ENCODE assay signal across 9 mouse cellular contexts in the genomic region with DNA sequence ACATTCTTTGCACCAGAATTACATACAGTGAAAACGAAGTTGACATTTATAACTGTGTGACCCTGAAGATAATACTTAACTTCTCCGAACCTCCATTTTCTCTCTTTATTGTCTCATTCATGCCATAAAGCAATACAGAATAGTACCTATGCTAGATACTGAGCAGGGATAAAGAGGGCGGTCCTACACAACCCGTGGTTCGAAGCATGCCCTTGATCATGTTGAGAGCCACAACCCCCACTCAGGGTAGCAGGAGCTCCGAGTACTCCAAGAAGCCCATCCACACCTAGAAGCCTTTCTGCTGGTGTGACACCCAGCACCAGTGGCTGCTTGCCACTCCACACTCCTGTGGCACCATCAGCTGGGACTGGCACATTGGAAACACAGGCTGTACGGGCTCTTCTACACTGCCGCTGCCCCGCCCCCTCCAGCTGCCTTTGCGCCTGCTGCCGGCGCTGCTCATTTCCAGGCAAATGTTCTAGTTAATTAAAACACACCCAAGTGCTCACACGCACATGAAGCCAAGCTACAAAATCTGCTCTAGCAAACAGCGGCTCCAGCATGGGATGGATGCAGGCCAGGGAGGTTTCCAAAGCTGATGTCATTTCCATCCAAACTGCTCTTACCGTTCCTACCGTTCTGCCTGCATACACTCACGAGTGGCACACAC.
A peak's percentile ranks its signal among the peaks of the same experiment; 100 is the strongest.
DNase-seq lines count a peak whose midpoint lies in the region; ATAC-seq lines count a peak whose summit lies in the region.
"Had no signal": no experiment of that assay in that cellular context is flagged by ENCODE, and none has a peak within 500 bp of the region (broad histone marks: within the 10 kb centered on the region; RNA-seq: fewer than 3 reads in every experiment).

No protein-coding gene starts in this region.

- 67% methylated on average over 17 of the region's 17 CpGs for WGBS in intestine, embryonic 16.5 days
- 65% methylated on average over 17 of the region's 17 CpGs for WGBS in intestine, embryonic 15.5 days
- WGBS in heart, embryonic 14.5 days = 78% methylated on average over 17 of the region's 17 CpGs
- WGBS in neural tube, embryonic 12.5 days = 67% methylated on average over 17 of the region's 17 CpGs

- H3K4me3 ChIP-seq in intestine, embryonic 16.5 days (ENCODE audit: low read length) = no peak overlapping the region
- no peak overlapping the region for H3K4me3 ChIP-seq in intestine, embryonic 15.5 days (replicated peaks)
- no peak overlapping the region for H3K4me3 ChIP-seq in heart, embryonic 14.5 days (ENCODE audit: control insufficient read depth in 1 of 2, insufficient read depth in 1 of 2, low read depth in 1 of 2, low read length in 2 of 2)
- H3K4me3 ChIP-seq in neural tube, embryonic 12.5 days = no peak overlapping the region

- H3K27ac ChIP-seq in intestine, embryonic 16.5 days (ENCODE audit: low read length) = no peak overlapping the region
- no peak overlapping the region for H3K27ac ChIP-seq in intestine, embryonic 15.5 days
- no peak overlapping the region for H3K27ac ChIP-seq in heart, embryonic 14.5 days (replicated peaks in 1 of 2; ENCODE audit: control insufficient read depth in 1 of 2, insufficient read depth in 1 of 2, low read depth in 2 of 2, low read length in 2 of 2)
- H3K27ac ChIP-seq in neural tube, embryonic 12.5 days = 0 out of 2 replicates have a peak overlapping the region, but pooled peaks have one; percentile 15

- no peak overlapping the region for H3K9ac ChIP-seq in intestine, embryonic 16.5 days (ENCODE audit: low read depth, low read length)
- no peak overlapping the region for H3K9ac ChIP-seq in intestine, embryonic 15.5 days
- no peak overlapping the region for H3K9ac ChIP-seq in heart, embryonic 14.5 days (ENCODE audit: low read length)
- no peak overlapping the region for H3K9ac ChIP-seq in neural tube, embryonic 12.5 days

- H3K9me3 ChIP-seq in intestine, embryonic 16.5 days (ENCODE audit: control insufficient read depth, low read length) = no peaks in the 10 kb centered on the region
- H3K9me3 ChIP-seq in intestine, embryonic 15.5 days = no peaks in the 10 kb centered on the region
- no peaks in the 10 kb centered on the region for H3K9me3 ChIP-seq in heart, embryonic 14.5 days (ENCODE audit: control insufficient read depth, low read length)
- H3K9me3 ChIP-seq in neural tube, embryonic 12.5 days = no peaks in the 10 kb centered on the region

- no peaks in the 10 kb centered on the region for H3K27me3 ChIP-seq in intestine, embryonic 16.5 days (replicated peaks; ENCODE audit: control insufficient read depth, insufficient read depth, low read length)
- no peaks in the 10 kb centered on the region for H3K27me3 ChIP-seq in intestine, embryonic 15.5 days (replicated peaks)
- H3K27me3 ChIP-seq in heart, embryonic 14.5 days (ENCODE audit: control insufficient read depth, insufficient read depth, low read length) = no peaks in the 10 kb centered on the region
- H3K27me3 ChIP-seq in neural tube, embryonic 12.5 days (replicated peaks) = no peaks in the 10 kb centered on the region
- H3K27me3 ChIP-seq: CH12.LX had no signal

- H3K36me3 ChIP-seq in intestine, embryonic 16.5 days (ENCODE audit: control insufficient read depth, insufficient read depth, low read length) = no peaks in the 10 kb centered on the region
- H3K36me3 ChIP-seq in intestine, embryonic 15.5 days = no peaks in the 10 kb centered on the region
- no peaks in the 10 kb centered on the region for H3K36me3 ChIP-seq in heart, embryonic 14.5 days (ENCODE audit: control insufficient read depth, insufficient read depth, low read length)
- H3K36me3 ChIP-seq in neural tube, embryonic 12.5 days = no peaks in the 10 kb centered on the region

- DNase-seq in cerebellum, postnatal 36 days = peak; percentile 35 to 46
- peak; percentile 64 to 74 for DNase-seq in layer of hippocampus, postnatal 25 days (ENCODE audit: extremely low spot score in 1 of 2, low spot score in 1 of 2)
- no peak for DNase-seq in spleen, postnatal 36 days (ENCODE audit: low spot score in 2 of 2)

- H3K4me1 ChIP-seq in intestine, embryonic 16.5 days (ENCODE audit: control insufficient read depth, insufficient read depth, low read length) = peaks cover 5% of the 10 kb centered on the region; the same call in 1 of the 2 replicates
- peaks cover 6% of the 10 kb centered on the region; the same call in 1 of the 2 replicates for H3K4me1 ChIP-seq in intestine, embryonic 15.5 days (replicated peaks)
- H3K4me1 ChIP-seq in heart, embryonic 14.5 days (ENCODE audit: control insufficient read depth in 2 of 2, insufficient read depth in 2 of 2, low read length in 2 of 2) = no peaks in the 10 kb centered on the region
- peaks cover 36% of the 10 kb centered on the region for H3K4me1 ChIP-seq in neural tube, embryonic 12.5 days

- ATAC-seq in intestine, embryonic 16.5 days = peak; percentile 28; the same call in 1 of the 2 replicates
- no peak for ATAC-seq in intestine, embryonic 15.5 days
- peak; percentile 10; the same call in 1 of the 2 replicates for ATAC-seq in heart, embryonic 14.5 days (ENCODE audit: insufficient number of reproducible peaks, insufficient read depth, low FRiP score, low read depth)
- ATAC-seq in neural tube, embryonic 12.5 days (ENCODE audit: low FRiP score, low read depth) = peak; percentile 64; the same call in 1 of the 2 replicates
- ATAC-seq in inflammation-experienced regulatory T-cells, adult 6 months = no peak

- H3K4me2 ChIP-seq in intestine, embryonic 16.5 days (ENCODE audit: low read depth, low read length) = no peak overlapping the region
- H3K4me2 ChIP-seq in intestine, embryonic 15.5 days (replicated peaks) = no peak overlapping the region
- H3K4me2 ChIP-seq in heart, embryonic 14.5 days (ENCODE audit: low read length) = no peak overlapping the region
- H3K4me2 ChIP-seq in neural tube, embryonic 12.5 days (replicated peaks) = no peak overlapping the region

Comparison
In these comparisons a context has a peak if more than half of its experiments do, and no peak if none do; other contexts are left out.
1. ATAC-seq: peak in intestine, embryonic 16.5 days (single experiment), heart, embryonic 14.5 days (single experiment) and neural tube, embryonic 12.5 days (single experiment); none in intestine, embryonic 15.5 days (single experiment) and inflammation-experienced regulatory T-cells, adult 6 months (single experiment).
2. DNase-seq: peak in cerebellum, postnatal 36 days (2 of 2) and layer of hippocampus, postnatal 25 days (2 of 2); none in spleen, postnatal 36 days (0 of 2).